Mouse (Mus musculus) c-Kit-positive CD71-positive TER-119-negative erythroid progenitor cells, embryonic 14.5 days (primary cell): ENCODE data around the gene 4833427G06Rik.

Source experiments
- DNase-seq: peaks from one replicate; pipeline ENCODE4 v3.0.0-alpha.2; 2013; ENCODE audit warnings: low read depth

4833427G06Rik gene

GRCm38 (mm10) chr9:51068202-51068601, 33.7 kb downstream of the 4833427G06Rik start:
- no peak for DNase-seq

GRCm38 (mm10) chr9:51060601-51061000, 41.3 kb downstream of the 4833427G06Rik start, which contains the start of gene Btg4:
Btg4 (plus strand) TSS chr9:51060901.
- DNase-seq, result no peak

GRCm38 (mm10) chr9:51058951-51059521, 42.8 kb downstream of the 4833427G06Rik start:
- DNase-seq, result no peak

GRCm38 (mm10) chr9:51056360-51057324, 45.2 kb downstream of the 4833427G06Rik start:
- no peak for DNase-seq

GRCm38 (mm10) chr9:51052180-51052579, 49.7 kb downstream of the 4833427G06Rik start:
- no peak for DNase-seq

GRCm38 (mm10) chr9:51042136-51042535, 59.7 kb downstream of the 4833427G06Rik start:
- no peak for DNase-seq

GRCm38 (mm10) chr9:51041491-51041980, 60.3 kb downstream of the 4833427G06Rik start:
- DNase-seq, result no peak

- no peak for DNase-seq
These were observed 68.9 kb downstream of the 4833427G06Rik start for GRCm38 (mm10) chr9:51032785-51033529.

GRCm38 (mm10) chr9:51032291-51032690, 69.6 kb downstream of the 4833427G06Rik start:
- no peak for DNase-seq

GRCm38 (mm10) chr9:51031603-51032002, 70.3 kb downstream of the 4833427G06Rik start:
- DNase-seq, result no peak
